ENCODE assay signal across 23 mouse cellular contexts in the genomic region with DNA sequence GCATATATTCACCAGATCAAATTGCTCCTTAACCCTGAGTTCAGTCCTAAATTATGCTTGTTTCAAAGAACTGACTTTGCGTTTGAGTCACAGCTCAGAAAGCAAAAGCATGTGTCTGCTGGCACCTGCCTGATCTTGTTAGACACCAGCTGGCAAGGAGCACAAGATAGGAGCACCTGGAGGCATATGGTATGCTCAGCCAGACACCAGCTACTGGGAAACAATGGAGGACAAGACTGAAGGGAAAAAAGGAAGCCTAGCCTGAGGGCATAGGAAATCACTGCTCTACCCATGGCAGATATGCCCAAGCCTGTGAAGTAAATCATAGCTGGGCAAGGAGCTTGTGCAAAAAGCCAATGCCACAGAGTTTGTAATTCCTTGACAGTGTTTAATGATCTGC.
DNase-seq lines count a peak whose midpoint lies in the region; ATAC-seq and TF ChIP-seq lines count a peak whose summit lies in the region.
"Had no signal": no experiment of that assay in that cellular context is flagged by ENCODE, and none has a peak within 500 bp of the region (broad histone marks: within the 10 kb centered on the region; RNA-seq: fewer than 3 reads in every experiment).

No protein-coding gene starts in this region.

- ATAC-seq in cerebellum, adult (ENCODE audit: insufficient number of reproducible peaks, low FRiP score, low TSS enrichment): peak; percentile 81
- ATAC-seq: activated CD4-positive, CD25-positive, alpha-beta regulatory T cell, adult 4 months; forebrain, embryonic 13.5 days; intestine, embryonic 16.5 days had no signal

- no peak for DNase-seq in cerebellum, postnatal 4 days (ENCODE audit: low spot score in 2 of 2)
- peak; percentile 3 for DNase-seq in retina, postnatal 1 day
- no peak for DNase-seq in retina, embryonic 14.5 days (ENCODE audit: low spot score)
- DNase-seq in cerebellum, postnatal 14 days: peak; percentile 23 to 50
- DNase-seq in frontal cortex, postnatal 14 days (ENCODE audit: low spot score in 2 of 2): no peak
- DNase-seq in lung, postnatal 10 days: no peak
- DNase-seq: heart, adult 18-20 months; heart, postnatal 36 days; liver, embryonic 13.5 days; lung, embryonic 14.5 days; lung, postnatal 4 days; right cerebral cortex, postnatal 4 days had no signal

- no peak overlapping the region for H3K4me2 ChIP-seq in myocyte (ENCODE audit: low read depth)
- H3K4me2 ChIP-seq: forebrain, embryonic 13.5 days; heart, embryonic 13.5 days; hindbrain, embryonic 15.5 days; kidney, embryonic 15.5 days; limb, embryonic 13.5 days; liver, embryonic 13.5 days; lung, embryonic 14.5 days had no signal

- H3ac ChIP-seq in myocyte (ENCODE audit: control insufficient read depth, insufficient read length): no peak overlapping the region

- H3K79me2 ChIP-seq in myocyte (ENCODE audit: control insufficient read depth, insufficient read depth): no peaks in the 10 kb centered on the region

- no peaks in the 10 kb centered on the region for H3K27me3 ChIP-seq in myocyte (ENCODE audit: control insufficient read depth, insufficient read depth, insufficient read length)
- H3K27me3 ChIP-seq: forebrain, embryonic 13.5 days; heart, embryonic 13.5 days; hindbrain, embryonic 15.5 days; kidney, embryonic 15.5 days; limb, embryonic 13.5 days; liver, embryonic 13.5 days had no signal

- no peaks in the 10 kb centered on the region for H3K36me3 ChIP-seq in myocyte (ENCODE audit: control insufficient read depth, insufficient read depth)
- H3K36me3 ChIP-seq: G1E; heart, embryonic 13.5 days; hindbrain, embryonic 15.5 days; kidney, embryonic 15.5 days; limb, embryonic 13.5 days; liver, embryonic 13.5 days; midbrain, embryonic 10.5 days had no signal

- H3K4me3 ChIP-seq in myocyte: no peak overlapping the region
- H3K4me3 ChIP-seq: forebrain, embryonic 13.5 days; heart, embryonic 13.5 days; hindbrain, embryonic 15.5 days; kidney, embryonic 15.5 days; limb, embryonic 13.5 days; liver, embryonic 13.5 days; midbrain, embryonic 10.5 days had no signal

- TF ChIP-seq POLR2A in myocyte (IDR thresholded peaks at IDR 0.05; ENCODE audit: insufficient read length, low read depth): no peak

TF ChIP-seq in myocyte, 11 proteins besides CTCF, POLR2A, EP300 and RAD21:
- TF ChIP-seq SRF (IDR thresholded peaks at IDR 0.05; ENCODE audit: control insufficient read depth, insufficient read length, low read depth): no peak
- TF ChIP-seq MYOG (IDR thresholded peaks at IDR 0.05; ENCODE audit: control insufficient read depth in 1 of 3, insufficient read depth in 1 of 3, insufficient read length in 2 of 3, low read depth in 2 of 3): peak in 1 of 3 experiments; percentile 33
- TF ChIP-seq CEBPB (IDR thresholded peaks at IDR 0.05; ENCODE audit: insufficient read depth, poor library complexity, severe bottlenecking): no peak
- TF ChIP-seq MYOD1 (IDR thresholded peaks at IDR 0.05; ENCODE audit: control insufficient read depth in 1 of 3, insufficient read length in 2 of 3, low read depth in 2 of 3): peak in 2 of 3 experiments; percentile 18 to 35
- no peak for TF ChIP-seq E2F4 (IDR thresholded peaks at IDR 0.05; ENCODE audit: insufficient read depth)

Comparison
In these comparisons a context has a peak if more than half of its experiments do, and no peak if none do; other contexts are left out.
1. DNase-seq: peak in retina, postnatal 1 day (single experiment) and cerebellum, postnatal 14 days (2 of 2); none in cerebellum, postnatal 4 days (0 of 2), retina, embryonic 14.5 days (single experiment), frontal cortex, postnatal 14 days (0 of 2) and lung, postnatal 10 days (single experiment).